Mouse (Mus musculus) left cerebral cortex, postnatal 4 days (tissue): ENCODE measurements at regions not wholly inside any gene's neighbourhood (a gene's known extent, or its start where the extent isn't known, plus 50 kb on each side); places are given as distances from the start of the nearest gene placed in this dataset.
A peak's percentile ranks its signal among the peaks of the same experiment; 100 is the strongest.

Experiments
- DNase-seq: peaks from one replicate; pipeline ENCODE4 v3.0.0-alpha.2; 2022
- intact Hi-C: fragments of 180-260 bp; cut with DNase I; formaldehyde crosslinking; loops from one replicate; pipeline ENCODE4 v1.15.1; 2025

- intact Hi-C loops, result no loop called here
- DNase-seq, result no peak
These were observed 477.4 kb upstream of the Diaph2 start for GRCm38 (mm10) chrX:129272135-129272534.

DNA sequence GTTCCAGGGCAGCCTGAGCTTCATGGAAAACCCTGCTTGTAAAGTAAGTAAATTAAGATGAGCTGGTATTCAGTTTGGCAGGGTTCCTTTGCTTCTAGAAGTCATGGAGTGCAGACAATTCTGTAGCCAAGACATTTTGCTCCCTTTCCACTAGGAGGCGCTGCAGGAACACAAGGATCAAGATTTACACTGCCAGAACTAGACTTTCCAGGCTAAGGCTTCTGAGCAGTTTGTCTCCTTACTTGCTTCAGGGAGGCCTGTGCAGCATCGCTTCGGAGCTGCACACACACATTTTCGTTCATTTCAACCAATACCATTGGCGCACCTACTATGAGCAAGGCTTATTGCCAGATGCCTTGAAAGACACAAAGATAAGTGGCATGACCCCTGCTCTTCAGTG lies 445.6 kb upstream of the Diaph2 start:
- intact Hi-C loops, result no loop called here
- DNase-seq, result peak; percentile 40

GRCm38 (mm10) chrX:129309380-129309779 lies 440.2 kb upstream of the Diaph2 start:
- intact Hi-C loops, result no loop called here
- DNase-seq, result no peak

GRCm38 (mm10) chrX:129329441-129329840 lies 420.1 kb upstream of the Diaph2 start:
- DNase-seq, result no peak
- intact Hi-C loops, result no loop called here

- intact Hi-C loops, result no loop called here
- no peak for DNase-seq
These were observed 416.7 kb upstream of the Diaph2 start for GRCm38 (mm10) chrX:129332810-129333209.
